Mouse (Mus musculus) midbrain, embryonic 10.5 days (tissue): ENCODE results near the gene Commd1. TPM values are rescaled to one million over a fixed set of nuclear protein-coding genes. Genes with fewer than 3 reads are reported as not detected.

Experiments used
- DNase-seq: peaks from one replicate; pipeline ENCODE4 v3.0.0-alpha.2; 2017; ENCODE audit warnings: low spot score
- H3K27ac ChIP-seq: fragments of 300-500 bp; sonication (generic); replicated peaks from 2 replicates; pipeline ENCODE4 v1.5.1; 2016; ENCODE audit warnings: mild to moderate bottlenecking
- H3K27me3 ChIP-seq: fragments of 300-500 bp; sonication (generic); 2 replicates; pipeline ENCODE4 v1.6.1; 2016; ENCODE audit warnings: low read depth, mild to moderate bottlenecking; ENCODE audit not compliant: poor library complexity, severe bottlenecking
- H3K36me3 ChIP-seq: fragments of 300-500 bp; sonication (generic); 2 replicates; pipeline ENCODE4 v1.6.1; 2016; ENCODE audit warnings: mild to moderate bottlenecking, moderate library complexity
- H3K4me1 ChIP-seq: fragments of 300-500 bp; sonication (generic); 2 replicates; pipeline ENCODE4 v1.6.1; 2016
- H3K4me3 ChIP-seq: fragments of 300-500 bp; sonication (generic); 2 replicates; pipeline ENCODE4 v1.5.1; 2016; ENCODE audit warnings: mild to moderate bottlenecking, moderate library complexity
- H3K9me3 ChIP-seq: fragments of 300-500 bp; sonication (generic); replicated peaks from 2 replicates; pipeline ENCODE4 v1.6.1; 2016; ENCODE audit warnings: mild to moderate bottlenecking
- WGBS: fragments of 180-500 bp; shearing (Covaris S2); methylation state at CpG from one replicate; pipeline ENCODE4 v1.1.7; 2016; 5-methylcytosine and 5-hydroxymethylcytosine counted together
- polyA plus RNA-seq: library from polyadenylated mRNA; unstranded; fragments of >200 nt; fragmentation: Nextera tagmentation; extraction: Ambion mirVana; gene quantifications from 2 replicates; pipeline ENCODE4 v1.2.1, GENCODE M21; 2016

The Commd1 gene
- polyA plus RNA-seq, 1 experiment from 2014 or later = 427 TPM

- Histone ChIP-seq H3K4me3 (no peak overlapping the region), H3K27ac (no peak overlapping the region), H3K27me3 (no peaks in the 10 kb centered on the region), H3K36me3 (no peaks in the 10 kb centered on the region), H3K9me3 (no peaks in the 10 kb centered on the region), H3K4me1 (peaks cover 15% of the 10 kb centered on the region)
- DNase-seq = no peak
- 79% methylated on average over 8 of the region's 8 CpGs for WGBS
Observed at GRCm38 (mm10) chr11:22847732-22848648, 134.2 kb downstream of the Commd1 start.

GRCm38 (mm10) chr11:22846960-22847731 lies 135.0 kb downstream of the Commd1 start:
- Histone ChIP-seq H3K27me3 (no peaks in the 10 kb centered on the region), H3K36me3 (no peaks in the 10 kb centered on the region), H3K27ac (no peak overlapping the region), H3K4me1 (peaks cover 15% of the 10 kb centered on the region), H3K4me3 (no peak overlapping the region), H3K9me3 (no peaks in the 10 kb centered on the region)
- DNase-seq = no peak
- WGBS = 69% methylated on average over 8 of the region's 8 CpGs

Other genes starting within 250 kb of the Commd1 start
- gene B3gnt2, start 121.4 kb downstream of the Commd1 start, polyA plus RNA-seq = 1.9 and 2.7 TPM in 2 replicates
- 2.9 and 3.2 TPM in 2 replicates for gene Zrsr1, start 10.4 kb downstream of the Commd1 start, polyA plus RNA-seq
- 3.0 and 3.2 TPM in 2 replicates for gene Gm28048, start 292 bp downstream of the Commd1 start, polyA plus RNA-seq
- gene Cct4, start 8.1 kb upstream of the Commd1 start, polyA plus RNA-seq = 396 and 436 TPM in 2 replicates
- 1.6 and 3.1 TPM in 2 replicates for gene Fam161a, start 25.1 kb upstream of the Commd1 start, polyA plus RNA-seq